Mouse (Mus musculus) monocyte, adult 2 months (primary cell): ENCODE data around the gene Zbtb42.

Source experiments
- DNase-seq, 2 experiments: peaks; one replicate each; pipeline ENCODE4 v3.0.0; 2022; ENCODE audit warnings: low spot score in 2 of 2, low read depth in 1 of 2

The Zbtb42 gene

DNA sequence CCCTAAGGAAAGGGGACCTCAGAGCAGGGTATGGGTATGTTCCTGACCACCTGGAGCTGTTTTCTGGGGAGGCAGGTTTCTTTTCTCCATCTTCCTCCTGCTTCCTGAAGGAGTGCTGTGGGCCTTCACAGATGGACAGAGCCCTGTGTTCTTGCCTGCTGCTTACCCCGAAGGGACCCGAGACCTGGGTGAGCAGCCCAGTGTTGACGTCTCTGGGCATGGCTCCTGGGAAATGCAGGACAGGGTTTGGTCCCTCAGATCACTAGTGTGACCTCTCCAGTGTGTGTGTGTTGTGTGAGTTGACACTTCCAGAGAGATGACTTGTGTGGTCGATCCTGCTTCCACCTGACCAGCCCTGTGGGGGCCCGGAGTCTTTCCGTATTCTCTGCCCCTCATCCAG is 44.8 kb downstream of the Zbtb42 start:
- DNase-seq, result no peak

DNA sequence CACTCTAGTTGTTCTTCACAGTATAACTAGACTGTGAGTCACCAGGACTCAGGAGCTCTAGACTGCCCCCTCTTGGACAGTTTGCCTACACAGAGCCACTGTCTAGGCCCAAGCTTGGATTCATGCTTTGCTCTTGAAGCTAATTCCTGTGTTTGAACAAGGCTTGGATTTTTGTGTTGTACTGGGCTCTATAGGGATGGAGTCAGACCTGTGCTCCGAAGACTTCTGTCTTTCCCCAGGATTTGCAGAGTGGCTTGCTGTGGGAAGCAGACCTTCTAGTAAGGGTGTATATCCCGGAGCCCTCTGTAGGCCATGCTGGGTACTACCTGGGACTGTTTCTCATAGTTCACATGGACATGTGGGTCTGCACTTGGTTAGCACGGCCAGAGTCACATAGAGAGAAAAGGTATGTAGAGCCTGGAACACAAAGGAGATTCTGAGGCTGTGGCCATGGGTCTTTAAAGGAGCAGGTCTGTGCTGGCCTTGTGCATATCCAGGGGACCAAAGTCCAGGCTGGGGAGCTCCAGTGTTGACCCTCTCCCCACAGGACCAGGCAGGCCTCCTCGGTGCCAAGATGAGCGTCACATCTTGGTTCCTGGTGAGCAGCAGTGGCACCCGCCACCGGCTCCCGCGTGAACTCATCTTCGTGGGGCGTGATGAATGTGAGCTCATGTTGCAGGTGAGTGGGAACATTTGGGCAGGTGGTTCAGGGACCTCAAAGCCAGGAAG is 45.6 kb downstream of the Zbtb42 start:
- DNase-seq, result peak in 1 of 2 experiments; percentile 53

DNA sequence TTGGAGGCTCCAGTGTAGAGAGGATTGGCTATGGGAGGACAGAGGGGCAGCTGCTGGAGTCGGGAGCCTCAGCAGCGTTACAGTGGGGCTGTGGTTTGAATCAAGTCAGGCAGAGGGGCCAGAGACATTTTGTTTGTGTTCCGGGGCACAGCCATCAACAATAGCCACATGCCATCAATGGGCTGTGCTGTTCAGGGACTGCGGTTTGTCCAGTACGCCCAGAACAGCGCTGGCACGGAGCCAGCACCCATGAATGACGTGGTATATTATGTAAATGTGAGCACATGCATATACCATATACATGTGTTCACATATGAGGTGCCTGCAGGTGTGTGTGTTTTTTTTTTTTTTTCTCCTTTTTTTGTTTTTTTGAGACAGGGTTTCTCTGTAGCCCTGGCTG is 49.2 kb downstream of the Zbtb42 start:
- DNase-seq, result no peak

DNA sequence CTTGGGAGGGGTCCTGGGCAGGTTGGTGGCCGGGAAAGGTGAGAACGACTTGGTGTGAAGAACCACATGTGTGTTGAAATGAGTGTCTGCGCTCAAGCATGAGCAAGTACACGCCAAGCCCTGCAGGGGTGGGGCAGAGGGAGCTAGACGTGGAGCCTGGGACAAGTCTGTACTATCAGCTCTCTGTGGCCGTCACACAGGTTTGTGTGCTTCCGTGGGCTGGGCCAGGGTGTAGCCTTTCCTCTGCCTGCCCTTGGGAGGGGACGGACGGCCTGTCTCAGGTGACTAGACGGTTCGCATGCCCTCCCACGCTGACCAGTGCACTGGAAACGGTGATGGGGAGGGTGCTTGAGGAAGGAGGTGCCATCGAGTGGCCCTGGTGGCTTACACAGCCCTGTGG is 52.2 kb downstream of the Zbtb42 start:
- DNase-seq, result no peak
